Mouse (Mus musculus): ENCODE data around the gene Ccdc65. TPM values are rescaled to one million over a fixed set of nuclear protein-coding genes. Genes with fewer than 3 reads are reported as not detected.

Ccdc65 gene
- polyA plus RNA-seq, 1 experiment from 2014 or later: not detected

DNA sequence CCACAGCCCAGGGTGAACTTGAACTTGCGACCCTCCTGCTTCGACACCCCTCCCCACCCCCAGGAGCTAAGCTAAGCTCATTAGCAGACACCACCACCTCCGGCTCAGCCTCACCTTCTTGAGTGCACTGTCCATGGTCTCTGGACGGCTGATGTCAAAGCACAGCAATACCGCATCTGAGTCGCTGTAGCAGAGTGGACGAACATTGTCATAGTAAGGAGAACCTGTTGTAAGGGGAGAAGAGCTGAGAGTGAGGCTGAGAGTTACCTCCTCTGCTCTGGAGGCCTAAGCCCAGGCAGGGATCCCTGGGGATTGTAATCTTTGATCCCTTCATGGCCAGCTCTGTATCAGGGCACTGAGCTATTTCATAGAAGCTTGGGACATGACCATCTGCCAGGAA, 34.3 kb upstream of the Ccdc65 start:
- TF ChIP-seq EP300 (IDR thresholded peaks at IDR 0.05; ENCODE audit: low read depth) (no peak), CTCF (IDR thresholded peaks at IDR 0.05; ENCODE audit: low read depth) (no peak)
- Histone ChIP-seq H3K36me3 (replicated peaks; ENCODE audit: insufficient read depth, low read length) (no peaks in the 10 kb centered on the region), H3K4me3 (ENCODE audit: low read depth, low read length) (no peak overlapping the region), H3K9me3 (ENCODE audit: low read length) (no peaks in the 10 kb centered on the region), H3K27me3 (ENCODE audit: insufficient read depth, low read length) (peaks cover 40% of the 10 kb centered on the region), H3K4me2 (ENCODE audit: low read depth, low read length) (no peak overlapping the region), H3K9ac (replicated peaks) (no peak overlapping the region), H3K4me1 (ENCODE audit: insufficient read depth) (peaks cover 6% of the 10 kb centered on the region), H3K27ac (ENCODE audit: low read depth) (no peak overlapping the region)
- no peak for DNase-seq
- WGBS (ENCODE audit: insufficient replicate concordance): 79% methylated on average over 7 of the region's 7 CpGs
- ATAC-seq: no peak

DNA sequence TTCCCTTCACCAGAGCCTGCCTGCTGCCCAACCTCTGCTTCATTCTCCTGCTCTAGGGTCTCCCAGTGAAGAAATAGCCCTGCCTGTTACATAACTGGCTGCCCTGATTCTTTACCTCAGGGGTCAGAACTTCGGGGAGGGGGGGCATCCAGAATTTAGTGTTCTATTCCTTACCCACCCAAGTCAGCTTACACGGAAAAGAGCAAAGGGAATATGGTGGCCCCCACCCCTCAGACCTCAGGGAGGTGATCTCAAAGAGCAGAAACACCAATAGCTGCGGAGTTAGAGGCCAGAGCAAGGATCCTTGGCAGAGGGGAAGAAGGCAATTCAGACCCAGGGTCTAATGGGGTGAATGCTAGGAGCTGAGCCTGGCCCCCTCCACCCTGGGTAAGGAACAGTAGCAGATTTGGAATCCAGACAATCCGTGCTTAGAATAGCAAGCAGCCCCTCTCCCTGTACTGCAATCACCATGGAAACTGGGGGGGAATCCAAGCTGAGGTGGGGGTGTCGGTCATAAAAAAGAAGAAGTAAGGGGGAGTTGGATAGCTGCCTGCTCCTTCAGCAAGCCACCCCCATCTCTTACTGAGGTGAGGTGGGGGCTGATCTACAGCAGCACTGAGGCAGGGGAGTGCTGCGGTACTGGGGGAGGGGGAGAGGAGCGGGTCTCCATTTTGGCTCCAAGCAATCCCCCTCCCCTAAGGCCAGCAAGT, 33.6 kb upstream of the Ccdc65 start:
- TF ChIP-seq CTCF (IDR thresholded peaks at IDR 0.05; ENCODE audit: low read depth): no peak
- TF ChIP-seq EP300 (IDR thresholded peaks at IDR 0.05; ENCODE audit: low read depth): no peak
- H3K4me2 ChIP-seq (ENCODE audit: low read depth, low read length): no peak overlapping the region
- H3K9me3 ChIP-seq (ENCODE audit: low read length): no peaks in the 10 kb centered on the region
- peaks cover 40% of the 10 kb centered on the region for H3K27me3 ChIP-seq (ENCODE audit: insufficient read depth, low read length)
- H3K4me1 ChIP-seq (ENCODE audit: insufficient read depth): peaks cover 6% of the 10 kb centered on the region
- no peak overlapping the region for H3K9ac ChIP-seq (replicated peaks)
- DNase-seq (no peak), ATAC-seq (no peak)
- 41% methylated on average over 7 of the region's 7 CpGs for WGBS (ENCODE audit: insufficient replicate concordance)
- no peak overlapping the region for H3K4me3 ChIP-seq (ENCODE audit: low read depth, low read length)
- no peaks in the 10 kb centered on the region for H3K36me3 ChIP-seq (replicated peaks; ENCODE audit: insufficient read depth, low read length)
- H3K27ac ChIP-seq (ENCODE audit: low read depth): no peak overlapping the region

DNA sequence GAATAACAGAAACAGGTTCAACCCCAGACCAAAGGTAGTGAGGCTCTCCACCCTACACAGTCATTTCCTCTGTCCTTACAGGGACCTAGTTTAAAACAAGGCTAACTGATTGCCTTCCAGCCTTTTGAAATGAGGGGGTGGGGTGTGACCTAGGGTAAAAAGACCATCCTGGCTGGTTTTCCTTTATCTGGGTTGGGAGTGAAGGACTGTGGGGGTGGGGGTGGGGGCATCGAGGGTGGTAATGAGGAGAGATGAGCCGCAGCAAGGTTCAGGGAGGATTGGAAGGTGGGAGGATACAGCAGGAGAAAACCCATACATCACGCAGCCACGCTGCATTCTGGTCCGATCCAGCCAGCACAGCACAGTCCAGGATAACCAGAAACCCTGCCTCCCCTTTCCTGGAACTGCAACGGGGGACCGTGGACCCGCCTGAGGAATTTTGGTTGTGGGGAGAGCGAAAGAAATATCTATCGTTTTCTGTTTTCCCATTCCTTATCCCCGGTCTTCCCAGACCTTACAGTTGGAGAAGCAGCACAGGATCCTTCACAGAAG, 32.9 kb upstream of the Ccdc65 start:
- no peak for ATAC-seq
- no peak for DNase-seq
- peaks cover 6% of the 10 kb centered on the region for H3K4me1 ChIP-seq (ENCODE audit: insufficient read depth)
- WGBS (ENCODE audit: insufficient replicate concordance): 30% methylated on average over 11 of the region's 11 CpGs
- peaks cover 40% of the 10 kb centered on the region for H3K27me3 ChIP-seq (ENCODE audit: insufficient read depth, low read length)
- H3K9me3 ChIP-seq (ENCODE audit: low read length): no peaks in the 10 kb centered on the region
- peak overlapping the region; percentile 22; the same call in 1 of the 2 replicates for H3K4me2 ChIP-seq (ENCODE audit: low read depth, low read length)
- no peak overlapping the region for H3K9ac ChIP-seq (replicated peaks)
- H3K36me3 ChIP-seq (replicated peaks; ENCODE audit: insufficient read depth, low read length): no peaks in the 10 kb centered on the region
- TF ChIP-seq CTCF (IDR thresholded peaks at IDR 0.05; ENCODE audit: low read depth): no peak
- no peak for TF ChIP-seq EP300 (IDR thresholded peaks at IDR 0.05; ENCODE audit: low read depth)
- no peak overlapping the region for H3K27ac ChIP-seq (ENCODE audit: low read depth)
- H3K4me3 ChIP-seq (ENCODE audit: low read depth, low read length): no peak overlapping the region

DNA sequence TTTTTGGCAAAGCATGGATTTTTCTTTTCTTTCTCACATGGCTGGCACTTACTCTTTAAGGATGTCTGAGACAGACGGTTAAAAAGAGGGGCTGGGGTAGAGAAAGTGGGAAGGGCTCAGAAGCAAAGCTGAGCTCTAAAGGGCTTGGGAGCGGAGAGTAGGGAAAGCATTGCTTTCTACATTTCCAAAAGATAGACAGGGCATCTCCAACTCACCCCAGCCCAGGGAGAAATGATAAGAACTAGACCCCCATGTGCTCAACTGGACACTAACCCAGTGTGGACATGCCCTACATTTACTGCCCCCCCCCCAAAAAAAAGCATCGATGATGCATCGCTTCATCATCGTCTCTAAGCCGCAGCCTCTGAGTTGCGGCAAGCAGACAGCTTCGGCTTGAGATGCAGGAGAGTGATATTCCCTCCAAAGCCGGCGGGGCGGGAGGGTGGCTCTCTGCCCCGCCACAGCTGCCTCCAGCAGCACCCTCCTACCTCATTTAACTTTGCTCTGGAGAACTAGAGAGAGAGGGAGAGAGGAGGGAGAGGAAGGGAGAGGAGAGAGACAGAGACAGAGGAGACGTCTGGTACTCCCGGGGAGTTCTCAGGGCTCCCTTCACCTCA, 32.3 kb upstream of the Ccdc65 start:
- WGBS (ENCODE audit: insufficient replicate concordance): 11% methylated on average over 14 of the region's 14 CpGs
- Histone ChIP-seq H3K4me1 (ENCODE audit: insufficient read depth) (peaks cover 6% of the 10 kb centered on the region), H3K36me3 (replicated peaks; ENCODE audit: insufficient read depth, low read length) (no peaks in the 10 kb centered on the region), H3K4me2 (ENCODE audit: low read depth, low read length) (peak overlapping the region; percentile 79), H3K27me3 (ENCODE audit: insufficient read depth, low read length) (peaks cover 40% of the 10 kb centered on the region), H3K4me3 (ENCODE audit: low read depth, low read length) (peak overlapping the region; percentile 50), H3K9me3 (ENCODE audit: low read length) (no peaks in the 10 kb centered on the region), H3K27ac (ENCODE audit: low read depth) (no peak overlapping the region), H3K9ac (replicated peaks) (no peak overlapping the region)
- no peak for TF ChIP-seq CTCF (IDR thresholded peaks at IDR 0.05; ENCODE audit: low read depth)
- no peak for TF ChIP-seq EP300 (IDR thresholded peaks at IDR 0.05; ENCODE audit: low read depth)
- ATAC-seq: no peak
- no peak for DNase-seq

DNA sequence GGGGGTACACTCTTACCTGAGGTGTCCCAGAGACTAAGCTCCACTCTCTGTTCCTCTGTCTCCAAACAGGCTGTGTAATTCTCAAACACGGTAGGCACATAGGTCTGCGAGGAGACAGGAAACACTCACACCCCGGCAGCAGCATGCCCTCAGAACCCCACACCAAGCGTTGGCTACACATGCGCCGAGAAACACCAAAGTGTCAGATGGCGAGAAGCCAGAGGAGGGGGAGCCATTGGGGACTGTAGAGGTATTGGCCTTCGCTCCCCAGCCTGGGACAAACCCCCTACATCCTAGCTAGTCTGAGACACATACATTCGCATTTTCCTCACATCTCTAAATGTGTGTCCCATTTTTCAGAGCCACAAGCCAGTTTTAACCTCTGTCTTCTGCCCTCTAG, 31.5 kb upstream of the Ccdc65 start:
- TF ChIP-seq CTCF (IDR thresholded peaks at IDR 0.05; ENCODE audit: low read depth) (no peak), EP300 (IDR thresholded peaks at IDR 0.05; ENCODE audit: low read depth) (no peak)
- Histone ChIP-seq H3K27me3 (ENCODE audit: insufficient read depth, low read length) (peaks cover 40% of the 10 kb centered on the region), H3K4me3 (ENCODE audit: low read depth, low read length) (peak overlapping the region; percentile 50), H3K4me2 (ENCODE audit: low read depth, low read length) (peak overlapping the region; percentile 79), H3K4me1 (ENCODE audit: insufficient read depth) (peaks cover 6% of the 10 kb centered on the region), H3K27ac (ENCODE audit: low read depth) (no peak overlapping the region), H3K9ac (replicated peaks) (no peak overlapping the region; the same call in 1 of the 2 replicates), H3K9me3 (ENCODE audit: low read length) (no peaks in the 10 kb centered on the region), H3K36me3 (replicated peaks; ENCODE audit: insufficient read depth, low read length) (no peaks in the 10 kb centered on the region)
- DNase-seq (no peak), ATAC-seq (no peak)
- WGBS (ENCODE audit: insufficient replicate concordance): 2% methylated on average over 9 of the region's 9 CpGs

DNA sequence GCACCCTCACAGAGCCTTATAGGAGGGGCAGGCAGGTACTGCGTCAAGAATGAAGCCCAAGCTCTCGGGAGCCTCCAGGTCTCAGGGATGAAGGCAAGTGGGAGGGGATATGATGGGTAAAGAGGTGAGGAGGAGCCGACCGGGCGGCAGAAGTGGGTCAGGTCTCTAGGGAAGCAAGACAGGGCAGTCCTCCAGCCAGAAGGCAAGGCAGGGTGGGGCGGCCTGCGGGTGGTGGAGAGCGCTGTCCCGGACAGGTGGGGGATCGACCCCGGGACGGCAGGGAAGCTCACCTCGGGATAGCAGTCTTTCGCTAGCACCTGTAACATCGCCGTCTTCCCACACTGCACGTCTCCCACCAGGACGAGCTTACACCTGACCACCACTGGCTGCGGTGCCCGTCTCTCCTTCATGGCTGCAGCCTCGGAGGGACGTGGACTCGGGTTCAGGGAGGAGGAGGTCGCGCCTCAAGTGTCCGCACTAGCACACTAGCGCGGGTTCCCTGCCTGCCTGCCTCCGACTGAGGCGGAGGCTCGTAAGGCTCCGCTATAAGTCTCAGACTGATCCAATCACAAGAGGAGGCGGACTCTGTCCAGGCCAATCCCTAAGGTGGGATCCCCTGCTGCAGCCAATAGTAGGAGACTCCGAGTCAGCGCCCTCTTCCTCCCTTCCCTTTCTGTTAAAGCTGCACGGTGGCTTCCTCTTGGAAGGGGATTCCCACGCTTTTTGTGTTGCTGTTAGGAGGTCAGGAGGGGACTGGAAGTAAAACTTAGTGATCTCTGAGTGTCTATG, 30.9 kb upstream of the Ccdc65 start, which contains the start of gene Rnd1:
Rnd1 (minus strand) TSS at position 522 of the 789 bp plus-strand sequence.
- ATAC-seq (peak; percentile 96), DNase-seq (peak; percentile 74)
- TF ChIP-seq CTCF (IDR thresholded peaks at IDR 0.05; ENCODE audit: low read depth) (no peak; the same call in 1 of the 2 replicates), EP300 (IDR thresholded peaks at IDR 0.05; ENCODE audit: low read depth) (peak; percentile 30; the same call in 1 of the 2 replicates)
- Histone ChIP-seq H3K36me3 (replicated peaks; ENCODE audit: insufficient read depth, low read length) (no peaks in the 10 kb centered on the region), H3K9me3 (ENCODE audit: low read length) (no peaks in the 10 kb centered on the region), H3K4me2 (ENCODE audit: low read depth, low read length) (peak within 1 kb of the TSS; percentile 79), H3K27ac (ENCODE audit: low read depth) (no peak within 1 kb of the TSS), H3K4me1 (ENCODE audit: insufficient read depth) (peaks cover 6% of the 10 kb centered on the region), H3K27me3 (ENCODE audit: insufficient read depth, low read length) (peaks cover 40% of the 10 kb centered on the region), H3K9ac (replicated peaks) (peak within 1 kb of the TSS; percentile 51), H3K4me3 (ENCODE audit: low read depth, low read length) (peak within 1 kb of the TSS; percentile 50)
- WGBS (ENCODE audit: insufficient replicate concordance): under 1% methylated on average over 36 of the region's 37 CpGs

All from liver, postnatal 0 days (tissue).